Mouse (Mus musculus) splenic B cell, adult 2 months (primary cell): ENCODE measurements around the gene Kif4.

Source experiments
- DNase-seq: peaks from one replicate; pipeline ENCODE4 v3.0.0-alpha.2; 2011; ENCODE audit warnings: low read depth, low spot score
- H3K27me3 ChIP-seq: 2 replicates; pipeline ENCODE4 v1.6.1; 2012; ENCODE audit warnings: mild to moderate bottlenecking, low read length, moderate library complexity, mixed read lengths; ENCODE audit not compliant: control insufficient read depth, poor library complexity, insufficient read depth, severe bottlenecking
- H3K36me3 ChIP-seq: 2 replicates; pipeline ENCODE4 v1.6.1; 2012; ENCODE audit warnings: mild to moderate bottlenecking, low read length, moderate library complexity, mixed read lengths; ENCODE audit not compliant: control insufficient read depth, poor library complexity, insufficient read depth, severe bottlenecking

The Kif4 gene

GRCm38 (mm10) chrX:100767181-100767884 is 141.8 kb downstream of the Kif4 start, which contains the start of gene Dlg3:
Dlg3 (plus strand) TSS chrX:100767722.
- peak; percentile 37 for DNase-seq
- Histone ChIP-seq H3K36me3 (no peaks in the 10 kb centered on the region), H3K27me3 (no peaks in the 10 kb centered on the region)

GRCm38 (mm10) chrX:100767885-100768626 is 142.5 kb downstream of the Kif4 start:
- Histone ChIP-seq H3K27me3 (no peaks in the 10 kb centered on the region), H3K36me3 (no peaks in the 10 kb centered on the region)
- DNase-seq, result no peak

GRCm38 (mm10) chrX:100769281-100769680 is 143.7 kb downstream of the Kif4 start:
- DNase-seq, result no peak
- no peaks in the 10 kb centered on the region for H3K36me3 ChIP-seq
- no peaks in the 10 kb centered on the region for H3K27me3 ChIP-seq

- peak; percentile 74 for DNase-seq
- no peaks in the 10 kb centered on the region for H3K36me3 ChIP-seq
- H3K27me3 ChIP-seq, result no peaks in the 10 kb centered on the region
Measured at GRCm38 (mm10) chrX:100774341-100774811, 148.8 kb downstream of the Kif4 start.

- peak; percentile 23 for DNase-seq
- Histone ChIP-seq H3K36me3 (no peaks in the 10 kb centered on the region), H3K27me3 (no peaks in the 10 kb centered on the region)
Measured at GRCm38 (mm10) chrX:100775405-100775804, 149.9 kb downstream of the Kif4 start.

- Histone ChIP-seq H3K36me3 (no peaks in the 10 kb centered on the region), H3K27me3 (no peaks in the 10 kb centered on the region)
- DNase-seq, result peak; percentile 51
Measured at GRCm38 (mm10) chrX:100776494-100776893, 151.0 kb downstream of the Kif4 start.
